Mouse (Mus musculus): ENCODE data around the gene Rhox4e.
"Not testable (repeated sequence)": the region's sequence is repeated elsewhere in the genome, so short reads cannot be mapped to it uniquely, and the experiment has no call there.

Gene Rhox4e

DNA sequence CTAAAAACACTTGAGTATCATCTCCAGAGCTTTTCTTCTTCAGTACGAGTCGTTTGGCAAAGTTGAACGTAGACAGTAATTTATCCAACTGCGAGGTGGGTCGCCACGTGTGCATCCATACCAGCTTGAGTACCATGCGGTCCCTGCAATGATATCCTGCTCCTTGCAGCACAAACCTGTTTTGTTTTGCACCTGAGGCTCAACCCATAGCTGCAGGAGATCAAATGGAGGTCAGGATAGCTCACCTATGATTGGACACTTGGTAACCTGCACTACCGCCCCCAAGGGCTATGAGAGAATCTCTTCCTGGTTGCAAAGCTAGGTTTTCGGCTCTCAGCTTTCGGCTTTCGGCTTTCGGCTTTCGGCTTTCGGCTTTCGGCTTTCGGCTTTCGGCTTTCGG is at the start of gene Rhox4e:
Gene Rhox4e, plus strand, starts transcription at position 301 of the 400 bp plus-strand sequence.
- DNase-seq (ENCODE audit: low spot score) = not testable (repeated sequence)

DNA sequence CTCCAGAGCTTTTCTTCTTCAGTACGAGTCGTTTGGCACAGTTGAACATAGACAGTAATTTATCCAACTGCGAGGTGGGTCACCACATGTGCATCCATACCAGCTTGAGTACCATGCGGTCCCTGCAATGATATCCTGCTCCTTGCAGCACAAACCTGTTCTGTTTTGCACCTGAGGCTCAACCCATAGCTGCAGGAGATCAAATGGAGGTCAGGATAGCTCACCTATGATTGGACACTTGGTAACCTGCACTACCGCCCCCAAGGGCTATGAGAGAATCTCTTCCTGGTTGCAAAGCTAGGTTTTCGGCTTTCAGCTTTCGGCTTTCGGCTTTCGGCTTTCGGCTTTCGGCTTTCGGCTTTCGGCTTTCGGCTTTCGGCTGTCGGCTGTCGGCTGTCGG is 43.2 kb upstream of the Rhox4e start, which contains the start of gene Rhox4d:
Gene Rhox4d, plus strand, starts transcription at position 301 of the 400 bp plus-strand sequence.
- not testable (repeated sequence) for DNase-seq (ENCODE audit: low spot score)

DNA sequence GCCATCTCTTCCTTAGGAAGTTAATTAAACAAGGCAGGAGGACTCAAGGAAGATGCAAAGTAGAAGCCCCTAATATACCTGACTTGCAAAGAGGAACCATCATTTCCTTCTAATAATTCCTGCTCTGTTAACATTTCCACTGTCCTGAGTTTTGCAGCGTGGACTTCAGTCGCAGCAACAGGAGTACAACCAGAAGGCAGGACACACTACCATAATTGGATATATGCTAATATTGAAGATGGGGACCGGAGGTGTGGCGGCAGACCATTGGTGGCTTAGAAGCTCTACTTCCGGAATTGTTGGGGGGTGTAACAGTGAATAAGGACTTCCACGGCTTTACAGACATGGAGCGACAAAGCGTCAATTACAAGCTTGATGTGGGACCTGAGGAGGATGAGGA is 27.1 kb upstream of the Rhox4e start, which contains the start of gene Rhox2e:
Gene Rhox2e, plus strand, starts transcription at position 301 of the 400 bp plus-strand sequence.
- DNase-seq (ENCODE audit: low spot score) = not testable (repeated sequence)

DNA sequence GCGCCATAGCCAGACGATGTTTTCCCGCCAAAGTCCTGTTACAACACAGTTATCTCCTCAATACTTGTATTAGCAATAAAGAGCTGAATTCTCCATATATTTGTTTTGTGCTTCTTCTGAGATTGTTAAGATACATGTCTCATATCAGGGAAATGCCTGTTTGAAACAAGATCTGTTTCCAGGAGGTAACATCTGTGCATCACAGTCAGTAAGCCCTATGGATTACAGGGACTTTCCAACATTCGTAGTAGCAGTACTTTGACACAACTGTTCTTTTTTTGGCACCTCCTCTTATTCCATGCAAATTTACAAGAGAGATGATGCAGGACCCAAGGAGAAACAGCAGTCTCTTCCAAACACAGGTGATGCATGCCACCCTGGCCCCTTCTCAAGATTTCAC is 15.5 kb upstream of the Rhox4e start, which contains the start of gene Rhox3e:
Gene Rhox3e, plus strand, starts transcription at position 301 of the 400 bp plus-strand sequence.
- not testable (repeated sequence) for DNase-seq (ENCODE audit: low spot score)

DNA sequence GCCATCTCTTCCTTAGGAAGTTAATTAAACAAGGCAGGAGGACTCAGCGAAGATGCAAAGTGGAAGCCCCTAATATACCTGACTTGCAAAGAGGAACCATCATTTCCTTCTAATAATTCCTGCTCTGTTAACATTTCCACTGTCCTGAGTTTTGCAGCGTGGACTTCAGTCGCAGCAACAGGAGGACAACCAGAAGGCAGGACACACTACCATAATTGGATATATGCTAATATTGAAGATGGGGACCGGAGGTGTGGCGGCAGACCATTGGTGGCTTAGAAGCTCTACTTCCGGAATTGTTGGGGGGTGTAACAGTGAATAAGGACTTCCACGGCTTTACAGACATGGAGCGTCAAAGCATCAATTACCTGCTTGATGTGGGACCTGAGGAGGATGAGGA is 13.9 kb downstream of the Rhox4e start, which contains the start of gene Rhox2f:
Gene Rhox2f, plus strand, starts transcription at position 301 of the 400 bp plus-strand sequence.
- DNase-seq (ENCODE audit: low spot score) = not testable (repeated sequence)

DNA sequence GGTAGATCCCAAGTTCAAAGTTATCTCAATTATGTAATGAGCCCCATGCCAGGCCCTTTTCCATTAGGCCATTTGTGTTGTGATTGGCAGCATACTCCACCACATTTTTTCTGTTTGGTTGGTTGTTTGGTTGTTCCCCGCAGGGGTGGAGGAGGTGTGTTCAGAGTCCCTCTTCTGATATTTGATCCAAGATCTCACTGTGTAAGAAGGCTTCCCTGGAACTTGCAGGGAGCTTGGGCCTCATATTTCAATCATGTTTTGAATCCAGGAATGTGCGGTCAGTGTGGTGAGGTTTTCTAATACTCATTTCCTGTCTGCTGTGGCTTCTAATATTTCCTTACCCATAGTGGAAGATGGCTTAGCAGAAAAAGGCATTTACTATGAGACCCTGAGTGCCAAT is 15.4 kb downstream of the Rhox4e start:
- DNase-seq (ENCODE audit: low spot score) = not testable (repeated sequence)

DNA sequence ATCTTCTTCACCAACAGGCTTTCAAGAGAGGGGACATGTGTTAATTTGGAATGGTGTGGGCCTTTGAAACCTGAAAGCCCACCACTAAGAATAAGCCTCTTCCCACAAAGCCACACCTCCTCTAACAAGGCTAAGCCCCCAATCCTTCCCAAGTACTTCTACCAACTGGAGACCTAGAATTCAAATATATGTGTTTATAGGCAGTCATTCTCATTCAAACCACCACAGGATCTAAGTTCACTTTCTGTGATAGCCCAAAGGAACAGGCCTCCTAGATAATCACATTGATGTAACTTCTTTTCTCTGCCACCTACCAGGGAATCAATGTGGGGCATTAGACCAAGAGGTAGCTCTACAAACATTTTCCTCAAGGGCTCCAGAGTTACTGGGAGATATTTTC is 23.5 kb downstream of the Rhox4e start, which contains the start of gene Rhox3f:
Gene Rhox3f, plus strand, starts transcription at position 301 of the 400 bp plus-strand sequence.
- DNase-seq (ENCODE audit: low spot score) = not testable (repeated sequence)

DNA sequence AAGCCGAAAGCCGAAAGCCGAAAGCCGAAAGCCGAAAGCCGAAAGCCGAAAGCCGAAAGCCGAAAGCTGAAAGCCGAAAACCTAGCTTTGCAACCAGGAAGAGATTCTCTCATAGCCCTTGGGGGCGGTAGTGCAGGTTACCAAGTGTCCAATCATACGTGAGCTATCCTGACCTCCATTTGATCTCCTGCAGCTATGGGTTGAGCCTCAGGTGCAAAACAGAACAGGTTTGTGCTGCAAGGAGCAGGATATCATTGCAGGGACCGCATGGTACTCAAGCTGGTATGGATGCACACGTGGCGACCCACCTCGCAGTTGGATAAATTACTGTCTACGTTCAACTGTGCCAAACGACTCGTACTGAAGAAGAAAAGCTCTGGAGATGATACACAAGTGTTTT is 50.4 kb downstream of the Rhox4e start, which contains the start of gene Rhox4f:
Gene Rhox4f, minus strand, starts transcription at position 101 of the 400 bp plus-strand sequence.
- DNase-seq (ENCODE audit: low spot score) = not testable (repeated sequence)

Measured in testis, postnatal 14 days (tissue).